In the genomic region with DNA sequence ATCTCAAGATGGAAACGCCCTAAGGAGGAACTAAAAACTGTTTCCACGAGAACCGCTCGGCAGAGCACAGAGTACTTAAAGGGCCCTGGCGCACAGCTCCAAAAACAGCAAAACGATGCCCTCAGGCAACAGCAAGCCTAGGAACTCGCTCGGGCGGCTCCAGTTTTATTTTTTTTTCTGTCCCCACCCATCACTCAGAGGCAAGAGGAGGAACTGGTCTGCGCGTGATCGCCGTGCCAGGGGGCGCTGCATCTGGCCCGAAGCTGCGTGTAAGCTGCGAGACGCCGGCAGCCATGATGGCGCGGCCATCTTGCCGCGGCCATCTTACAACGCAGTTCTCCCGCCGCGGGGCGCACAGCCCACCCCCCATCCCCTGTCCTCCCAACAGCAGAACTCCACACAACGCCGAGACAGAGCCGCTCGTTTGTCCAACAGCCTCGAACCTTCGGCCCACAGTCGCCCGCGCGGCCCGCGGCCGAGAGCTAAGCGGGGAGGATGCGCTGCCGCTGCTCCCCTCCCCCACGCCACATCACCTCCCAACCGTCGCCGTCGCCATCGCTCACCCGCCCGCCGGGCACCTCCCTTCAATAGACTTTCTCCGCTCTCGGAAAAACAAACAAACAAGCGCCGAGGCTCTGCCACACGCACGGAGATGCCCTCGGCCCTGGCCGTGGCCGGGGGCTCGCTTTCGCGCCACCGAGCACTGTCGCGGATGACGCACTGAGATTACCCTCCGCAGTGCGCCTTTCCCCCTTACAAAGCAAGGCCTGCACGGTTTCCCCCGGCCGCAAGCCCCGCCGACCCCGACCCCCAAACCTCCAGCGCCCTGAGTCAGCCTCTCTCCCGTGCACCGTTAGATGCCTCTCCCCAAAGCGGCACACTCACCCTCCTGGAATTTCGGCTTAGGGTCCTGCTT, we compare ENCODE assay signal across 8 mouse cellular contexts. TPM values are rescaled to one million over a fixed set of nuclear protein-coding genes. Genes with fewer than 3 reads are reported as not detected.
DNase-seq lines count a peak whose midpoint lies in the region; ATAC-seq and TF ChIP-seq lines count a peak whose summit lies in the region.

No protein-coding gene starts in this region.

- H3K36me3 ChIP-seq in embryonic facial prominence, embryonic 15.5 days = peaks cover 6% of the 10 kb centered on the region; the same call in 1 of the 2 replicates
- H3K36me3 ChIP-seq in kidney, embryonic 14.5 days (ENCODE audit: control insufficient read depth, insufficient read depth, low read length) = peaks cover 8% of the 10 kb centered on the region; the same call in 1 of the 2 replicates
- peaks cover 6% of the 10 kb centered on the region; the same call in 1 of the 2 replicates for H3K36me3 ChIP-seq in limb, embryonic 15.5 days

- DNase-seq in 3T3-L1 (ENCODE audit: low read depth, low spot score) = peak; percentile 94
- DNase-seq in heart, adult 8-10 months (ENCODE audit: low spot score) = peak; percentile 89
- peak; percentile 85 to 90 for DNase-seq in monocyte, adult 2 months (ENCODE audit: low read depth in 1 of 2, low spot score in 2 of 2)
- peak; percentile 92 to 93 for DNase-seq in spleen, postnatal 36 days (ENCODE audit: low spot score in 2 of 2)

- H3K27ac ChIP-seq in bone marrow, adult 2 months (ENCODE audit: control insufficient read depth, insufficient read depth, low read depth, low read length, poor library complexity) = peak overlapping the region; percentile 99
- H3K27ac ChIP-seq in embryonic facial prominence, embryonic 15.5 days (replicated peaks) = peak overlapping the region; percentile 100
- peak overlapping the region; percentile 99 for H3K27ac ChIP-seq in kidney, embryonic 14.5 days (ENCODE audit: low read depth, low read length)
- peak overlapping the region; percentile 100 for H3K27ac ChIP-seq in limb, embryonic 15.5 days

- H3K27me3 ChIP-seq in embryonic facial prominence, embryonic 15.5 days = no peaks in the 10 kb centered on the region; the same call in 1 of the 2 replicates
- no peaks in the 10 kb centered on the region; the same call in 1 of the 2 replicates for H3K27me3 ChIP-seq in kidney, embryonic 14.5 days (ENCODE audit: control insufficient read depth, insufficient read depth, low read length)
- H3K27me3 ChIP-seq in limb, embryonic 15.5 days = no peaks in the 10 kb centered on the region

- no peaks in the 10 kb centered on the region; the same call in 1 of the 2 replicates for H3K4me1 ChIP-seq in bone marrow, adult 2 months (ENCODE audit: control insufficient read depth, insufficient read depth, low read length)
- peaks cover 19% of the 10 kb centered on the region for H3K4me1 ChIP-seq in embryonic facial prominence, embryonic 15.5 days
- H3K4me1 ChIP-seq in kidney, embryonic 14.5 days (ENCODE audit: control insufficient read depth, insufficient read depth, low read length) = peaks cover 18% of the 10 kb centered on the region
- H3K4me1 ChIP-seq in limb, embryonic 15.5 days = peaks cover 6% of the 10 kb centered on the region; the same call in 1 of the 2 replicates

- H3K4me3 ChIP-seq in bone marrow, adult 2 months (replicated peaks; ENCODE audit: control insufficient read depth, low read depth, low read length) = peak overlapping the region; percentile 95
- H3K4me3 ChIP-seq in embryonic facial prominence, embryonic 15.5 days (replicated peaks) = peak overlapping the region; percentile 86
- H3K4me3 ChIP-seq in kidney, embryonic 14.5 days (ENCODE audit: low read length) = peak overlapping the region; percentile 94
- H3K4me3 ChIP-seq in limb, embryonic 15.5 days = peak overlapping the region; percentile 79

- peak; percentile 81 for ATAC-seq in embryonic facial prominence, embryonic 15.5 days (ENCODE audit: insufficient number of reproducible peaks, low FRiP score, low TSS enrichment, low read depth)
- ATAC-seq in kidney, embryonic 14.5 days (ENCODE audit: low FRiP score, low TSS enrichment) = peak; percentile 79
- peak; percentile 68 for ATAC-seq in limb, embryonic 15.5 days (ENCODE audit: insufficient number of reproducible peaks, low FRiP score, low TSS enrichment, low read depth)

- peak overlapping the region; percentile 91 for H3K9ac ChIP-seq in embryonic facial prominence, embryonic 15.5 days
- peak overlapping the region; percentile 96 for H3K9ac ChIP-seq in kidney, embryonic 14.5 days (ENCODE audit: low read depth, low read length)
- H3K9ac ChIP-seq in limb, embryonic 15.5 days = peak overlapping the region; percentile 98

- TF ChIP-seq POLR2A in bone marrow, adult 2 months (IDR thresholded peaks at IDR 0.05; ENCODE audit: borderline replicate concordance, control insufficient read depth, low read depth, low read length) = peak; percentile 75; the same call in 1 of the 2 replicates

- WGBS in bone marrow, adult 2 months = under 1% methylated on average over 82 of the region's 82 CpGs
- under 1% methylated on average over 82 of the region's 82 CpGs for WGBS in embryonic facial prominence, embryonic 15.5 days
- WGBS in kidney, embryonic 14.5 days = under 1% methylated on average over 82 of the region's 82 CpGs
- under 1% methylated on average over 82 of the region's 82 CpGs for WGBS in limb, embryonic 15.5 days

- H3K9me3 ChIP-seq in embryonic facial prominence, embryonic 15.5 days (replicated peaks) = no peaks in the 10 kb centered on the region
- H3K9me3 ChIP-seq in kidney, embryonic 14.5 days (ENCODE audit: control insufficient read depth, low read length) = no peaks in the 10 kb centered on the region
- H3K9me3 ChIP-seq in limb, embryonic 15.5 days = no peaks in the 10 kb centered on the region

- peak; percentile 70 for TF ChIP-seq CTCF in bone marrow, adult 2 months (IDR thresholded peaks at IDR 0.05; ENCODE audit: control insufficient read depth, insufficient read depth, low read length)

- peak overlapping the region; percentile 72 for H3K4me2 ChIP-seq in embryonic facial prominence, embryonic 15.5 days (replicated peaks)
- H3K4me2 ChIP-seq in kidney, embryonic 14.5 days (replicated peaks; ENCODE audit: low read depth, low read length) = peak overlapping the region; percentile 80
- H3K4me2 ChIP-seq in limb, embryonic 15.5 days = peak overlapping the region; percentile 55

RNA-seq across cellular contexts. Expression of a gene that starts 0.7 kb away (rescaled TPM):
- polyA plus RNA-seq in bone marrow, adult 2 months (2011; ENCODE audit: insufficient read depth, insufficient read length, low replicate concordance, missing spikeins) = 129 and 177 TPM in 2 replicates
- 429 and 455 TPM in 2 replicates for polyA plus RNA-seq in embryonic facial prominence, embryonic 15.5 days (2015; fragmentation: Nextera tagmentation; extraction: Ambion mirVana)
- total RNA-seq in heart, adult 8-10 months (2022) = 100 to 1,000 TPM; 219 to 244 (median 237) TPM
- polyA plus RNA-seq in kidney, embryonic 14.5 days (2014; fragmentation: Nextera tagmentation; extraction: Ambion mirVana) = 467 and 551 TPM in 2 replicates
- 440 and 463 TPM in 2 replicates for polyA plus RNA-seq in limb, embryonic 15.5 days (2015; fragmentation: Nextera tagmentation; extraction: Ambion mirVana)

RNA-seq across cellular contexts. Expression of a gene that starts 49.0 kb away (rescaled TPM):
- polyA plus RNA-seq in bone marrow, adult 2 months (2011; ENCODE audit: insufficient read depth, insufficient read length, low replicate concordance, missing spikeins) = 1.9 and 3.1 TPM in 2 replicates
- 14.7 and 15.6 TPM in 2 replicates for polyA plus RNA-seq in embryonic facial prominence, embryonic 15.5 days (2015; fragmentation: Nextera tagmentation; extraction: Ambion mirVana)
- total RNA-seq in heart, adult 8-10 months (2022) = 10 to 100 TPM; 11.2 to 18.0 (median 12.8) TPM
- polyA plus RNA-seq in kidney, embryonic 14.5 days (2014; fragmentation: Nextera tagmentation; extraction: Ambion mirVana) = 10.0 and 10.6 TPM in 2 replicates
- 13.7 and 14.2 TPM in 2 replicates for polyA plus RNA-seq in limb, embryonic 15.5 days (2015; fragmentation: Nextera tagmentation; extraction: Ambion mirVana)

RNA-seq across cellular contexts. Expression of a gene that starts 60.0 kb away (rescaled TPM):
- polyA plus RNA-seq in bone marrow, adult 2 months (2011; ENCODE audit: insufficient read depth, insufficient read length, low replicate concordance, missing spikeins) = 27.7 and 112 TPM in 2 replicates
- polyA plus RNA-seq in embryonic facial prominence, embryonic 15.5 days (2015; fragmentation: Nextera tagmentation; extraction: Ambion mirVana) = 58.9 and 67.1 TPM in 2 replicates
- 10 to 100 TPM; 43.8 to 66.2 (median 55.1) TPM for total RNA-seq in heart, adult 8-10 months (2022)
- polyA plus RNA-seq in kidney, embryonic 14.5 days (2014; fragmentation: Nextera tagmentation; extraction: Ambion mirVana) = 57.0 and 70.4 TPM in 2 replicates
- polyA plus RNA-seq in limb, embryonic 15.5 days (2015; fragmentation: Nextera tagmentation; extraction: Ambion mirVana) = 47.8 and 48.0 TPM in 2 replicates

Comparison
In these comparisons a context has a peak if more than half of its experiments do, and no peak if none do; other contexts are left out.
1. Peak in every context shown above with its lines: DNase-seq, ATAC-seq, H3K4me3 ChIP-seq and H3K27ac ChIP-seq.